Mouse (Mus musculus) G1E (cell line): ENCODE measurements around the gene Traf3.

Experiments
- CTCF ChIP-seq: IDR thresholded peaks from 2 replicates; pipeline ENCODE4 v1.5.1; 2012; ENCODE audit warnings: low read depth, low read length, inconsistent platforms, mixed read lengths
- GATA2 ChIP-seq: IDR thresholded peaks from 2 replicates; pipeline ENCODE4 v1.6.1; 2012; ENCODE audit warnings: low read depth, low read length, inconsistent platforms, borderline replicate concordance

GRCm38 (mm10) chr12:111271406-111271805 is 105.2 kb downstream of the Traf3 start:
- TF ChIP-seq CTCF = no peak
- TF ChIP-seq GATA2 = no peak
